Mouse (Mus musculus) spleen, adult 18-20 months (tissue): Measurements from ENCODE around the gene Ift46.
A peak's percentile ranks its signal among the peaks of the same experiment; 100 is the strongest.
"Not testable (repeated sequence)": the region's sequence is repeated elsewhere in the genome, so short reads cannot be mapped to it uniquely, and the experiment has no call there.

ENCODE experiments used
- DNase-seq, 2 experiments: peaks; one replicate each; pipeline ENCODE4 v3.0.0; 2022; ENCODE audit warnings: mixed read lengths in 2 of 2

The Ift46 gene

GRCm38 (mm10) chr9:44736301-44736700 is 31.4 kb upstream of the Ift46 start:
- DNase-seq = no peak

GRCm38 (mm10) chr9:44737240-44737949 is 30.3 kb upstream of the Ift46 start:
- DNase-seq = no peak

- no peak for DNase-seq
Observed at GRCm38 (mm10) chr9:44740663-44741192, 27.0 kb upstream of the Ift46 start.

- DNase-seq = no peak
Observed at GRCm38 (mm10) chr9:44745371-44745770, 22.3 kb upstream of the Ift46 start.

GRCm38 (mm10) chr9:44746666-44747065 is 21.0 kb upstream of the Ift46 start:
- DNase-seq = no peak

GRCm38 (mm10) chr9:44747341-44747740 is 20.4 kb upstream of the Ift46 start:
- no peak for DNase-seq

- no peak for DNase-seq
Observed at GRCm38 (mm10) chr9:44748473-44748872, 19.2 kb upstream of the Ift46 start.

- no peak for DNase-seq
Observed at GRCm38 (mm10) chr9:44760873-44761272, 6.8 kb upstream of the Ift46 start.

GRCm38 (mm10) chr9:44768029-44768394 is 304 bp downstream of the Ift46 start:
- not testable (repeated sequence) for DNase-seq

GRCm38 (mm10) chr9:44771376-44771775 is 3.7 kb downstream of the Ift46 start:
- no peak for DNase-seq

- no peak for DNase-seq
Observed at GRCm38 (mm10) chr9:44772392-44772749, 4.7 kb downstream of the Ift46 start.

- peak; percentile 80 to 89 for DNase-seq
Observed at GRCm38 (mm10) chr9:44772750-44773651, 5.3 kb downstream of the Ift46 start.

- no peak for DNase-seq
Observed at GRCm38 (mm10) chr9:44792842-44793241, 25.1 kb downstream of the Ift46 start.

- DNase-seq = no peak
Observed at GRCm38 (mm10) chr9:44798298-44798697, 30.6 kb downstream of the Ift46 start.

GRCm38 (mm10) chr9:44799102-44799957 is 31.6 kb downstream of the Ift46 start, which contains the start of gene Tmem25:
Gene Tmem25 (minus strand): TSS chr9:44799307.
- peak; percentile 61 to 77 for DNase-seq

GRCm38 (mm10) chr9:44799958-44800324 is 32.2 kb downstream of the Ift46 start:
- DNase-seq = no peak

- DNase-seq = no peak
Observed at GRCm38 (mm10) chr9:44801669-44802068, 34.0 kb downstream of the Ift46 start.

- DNase-seq = no peak
Observed at GRCm38 (mm10) chr9:44802808-44803450, 35.2 kb downstream of the Ift46 start, which contains the start of gene Ttc36. Gene Ttc36 (minus strand): TSS chr9:44803072.

GRCm38 (mm10) chr9:44804678-44805077 is 37.0 kb downstream of the Ift46 start:
- no peak for DNase-seq

- DNase-seq = no peak
Observed at GRCm38 (mm10) chr9:44805536-44805935, 37.8 kb downstream of the Ift46 start.

- DNase-seq = no peak
Observed at GRCm38 (mm10) chr9:44807141-44807540, 39.4 kb downstream of the Ift46 start.

- DNase-seq = no peak
Observed at GRCm38 (mm10) chr9:44807778-44808177, 40.1 kb downstream of the Ift46 start.
